Mouse (Mus musculus): ENCODE data around the gene Mag. TPM values are rescaled to one million over a fixed set of nuclear protein-coding genes. Genes with fewer than 3 reads are reported as not detected.
A peak's percentile ranks its signal among the peaks of the same experiment; 100 is the strongest.
"Not testable (repeated sequence)": the region's sequence is repeated elsewhere in the genome, so short reads cannot be mapped to it uniquely, and the experiment has no call there.

Gene Mag
- polyA plus RNA-seq, 2 experiments = 0.11 to 0.13 TPM

- Histone ChIP-seq H3K9me3 (ENCODE audit: control insufficient read depth, low read length) (no peaks in the 10 kb centered on the region), H3K27ac (no peak overlapping the region), H3K4me2 (ENCODE audit: low read depth) (no peak overlapping the region), H3K27me3 (ENCODE audit: control insufficient read depth, insufficient read depth, low read length) (no peaks in the 10 kb centered on the region), H3K4me1 (replicated peaks; ENCODE audit: control insufficient read depth in 2 of 2, insufficient read depth in 2 of 2, low read length in 1 of 2) (peaks cover 3 to 13% of the 10 kb centered on the region in 2 experiments), H3K9ac (replicated peaks) (no peak overlapping the region), H3K4me3 (ENCODE audit: insufficient read depth in 1 of 2, low read depth in 2 of 2, low read length in 2 of 2) (no peak overlapping the region), H3K36me3 (replicated peaks; ENCODE audit: control insufficient read depth, insufficient read depth, low read depth) (peaks cover 46% of the 10 kb centered on the region)
- 84% methylated on average over 16 of the region's 16 CpGs for WGBS (ENCODE audit: insufficient replicate concordance)
- DNase-seq (ENCODE audit: low read depth in 3 of 3, low spot score in 3 of 3) (no peak), ATAC-seq (ENCODE audit: insufficient read depth) (no peak)
- no peak for TF ChIP-seq EP300 (IDR thresholded peaks at IDR 0.05; ENCODE audit: low read depth)
- TF ChIP-seq CTCF (IDR thresholded peaks at IDR 0.05; ENCODE audit: low read depth) = no peak
Measured at GRCm38 (mm10) chr7:30952441-30953265, 38.0 kb upstream of the Mag start.

DNA sequence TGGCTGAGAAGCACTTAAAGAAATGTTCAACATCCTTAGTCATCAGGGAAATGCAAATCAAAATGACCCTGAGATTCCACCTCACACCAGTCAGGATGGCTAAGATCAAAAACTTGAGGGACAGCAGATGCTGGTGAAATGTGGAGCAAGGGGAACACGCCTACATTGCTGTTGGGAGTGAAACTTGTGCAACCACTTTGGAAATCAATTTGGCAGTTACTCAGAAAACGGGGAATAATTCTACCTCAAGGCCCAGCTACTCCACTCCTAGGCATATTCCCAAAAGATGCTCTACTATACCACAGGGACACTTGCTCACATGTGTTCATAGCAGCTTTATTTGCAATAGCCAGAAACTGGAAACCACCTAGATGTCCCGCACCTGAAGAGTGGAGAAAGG, 35.2 kb upstream of the Mag start:
- H3K4me2 ChIP-seq (ENCODE audit: low read depth); H3K9me3 ChIP-seq (ENCODE audit: control insufficient read depth, low read length); H3K4me3 ChIP-seq (ENCODE audit: insufficient read depth in 1 of 2, low read depth in 2 of 2, low read length in 2 of 2); H3K27me3 ChIP-seq (ENCODE audit: control insufficient read depth, insufficient read depth, low read length); H3K27ac ChIP-seq; DNase-seq (ENCODE audit: low read depth in 3 of 3, low spot score in 3 of 3); ATAC-seq (ENCODE audit: insufficient read depth); H3K4me1 ChIP-seq (replicated peaks; ENCODE audit: control insufficient read depth in 2 of 2, insufficient read depth in 2 of 2, low read length in 1 of 2); H3K9ac ChIP-seq (replicated peaks): not testable (repeated sequence)
- H3K36me3 ChIP-seq (replicated peaks; ENCODE audit: control insufficient read depth, insufficient read depth, low read depth) = peaks cover 43% of the 10 kb centered on the region
- 72% methylated on average over 3 of the region's 3 CpGs for WGBS (ENCODE audit: insufficient replicate concordance)

DNA sequence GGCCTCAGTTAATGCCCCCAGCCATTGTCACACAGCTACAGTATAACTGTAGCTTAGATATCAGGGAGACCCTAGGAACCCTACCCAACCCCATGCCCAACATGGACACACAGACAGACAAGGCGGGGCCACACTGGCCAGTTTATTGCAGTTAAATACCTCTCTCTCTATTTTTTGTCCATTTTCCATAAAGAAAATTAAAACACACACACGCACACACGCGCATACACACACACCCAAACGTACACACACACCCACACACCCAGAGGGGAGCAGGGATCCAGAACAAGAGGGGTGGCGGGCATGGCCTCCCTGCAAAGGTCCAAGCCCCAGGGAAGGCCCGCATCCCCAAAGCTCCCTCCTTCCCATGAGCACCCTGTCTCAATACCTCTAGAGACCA, 31.2 kb upstream of the Mag start:
- TF ChIP-seq CTCF (IDR thresholded peaks at IDR 0.05; ENCODE audit: low read depth) (no peak), EP300 (IDR thresholded peaks at IDR 0.05; ENCODE audit: low read depth) (no peak)
- Histone ChIP-seq H3K27ac (no peak overlapping the region), H3K27me3 (ENCODE audit: control insufficient read depth, insufficient read depth, low read length) (no peaks in the 10 kb centered on the region), H3K4me3 (ENCODE audit: insufficient read depth in 1 of 2, low read depth in 2 of 2, low read length in 2 of 2) (no peak overlapping the region), H3K36me3 (replicated peaks; ENCODE audit: control insufficient read depth, insufficient read depth, low read depth) (peaks cover 12% of the 10 kb centered on the region; the same call in 1 of the 2 replicates), H3K4me1 (replicated peaks; ENCODE audit: control insufficient read depth in 2 of 2, insufficient read depth in 2 of 2, low read length in 1 of 2) (no peaks in the 10 kb centered on the region), H3K4me2 (ENCODE audit: low read depth) (no peak overlapping the region), H3K9me3 (ENCODE audit: control insufficient read depth, low read length) (no peaks in the 10 kb centered on the region), H3K9ac (replicated peaks) (no peak overlapping the region)
- ATAC-seq (ENCODE audit: insufficient read depth) (peak; percentile 14; the same call in 1 of the 2 replicates), DNase-seq (ENCODE audit: low read depth in 3 of 3, low spot score in 3 of 3) (no peak)
- WGBS (ENCODE audit: insufficient replicate concordance) = 79% methylated on average over 7 of the region's 7 CpGs

DNA sequence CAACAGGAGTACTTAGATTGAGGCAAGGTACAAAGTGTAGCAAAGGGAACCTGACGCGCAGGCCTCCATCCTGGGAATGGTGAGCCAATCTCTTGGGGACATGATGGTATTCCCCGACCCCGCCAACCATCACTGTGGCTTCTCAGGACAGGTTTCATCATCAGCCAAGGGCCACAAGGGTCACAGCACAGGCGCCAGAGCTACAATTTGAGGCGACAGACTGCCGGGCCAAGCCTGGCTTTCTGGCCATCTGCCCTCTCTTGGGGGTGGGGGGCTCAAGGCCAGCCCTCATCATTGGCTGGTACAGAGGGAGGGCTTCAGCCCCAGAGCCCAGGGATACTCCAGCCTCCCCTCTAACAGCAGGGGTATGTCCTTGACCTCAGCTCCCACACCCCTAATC, 30.8 kb upstream of the Mag start:
- H3K4me1 ChIP-seq (replicated peaks; ENCODE audit: control insufficient read depth in 2 of 2, insufficient read depth in 2 of 2, low read length in 1 of 2); H3K4me2 ChIP-seq (ENCODE audit: low read depth); H3K4me3 ChIP-seq (ENCODE audit: insufficient read depth in 1 of 2, low read depth in 2 of 2, low read length in 2 of 2); H3K9ac ChIP-seq (replicated peaks); H3K9me3 ChIP-seq (ENCODE audit: control insufficient read depth, low read length); H3K27me3 ChIP-seq (ENCODE audit: control insufficient read depth, insufficient read depth, low read length); H3K27ac ChIP-seq; H3K36me3 ChIP-seq (replicated peaks; ENCODE audit: control insufficient read depth, insufficient read depth, low read depth); DNase-seq (ENCODE audit: low read depth in 3 of 3, low spot score in 3 of 3): not testable (repeated sequence)
- WGBS (ENCODE audit: insufficient replicate concordance) = 80% methylated on average over 7 of the region's 7 CpGs
- ATAC-seq (ENCODE audit: insufficient read depth) = peak; percentile 32; the same call in 1 of the 2 replicates

DNA sequence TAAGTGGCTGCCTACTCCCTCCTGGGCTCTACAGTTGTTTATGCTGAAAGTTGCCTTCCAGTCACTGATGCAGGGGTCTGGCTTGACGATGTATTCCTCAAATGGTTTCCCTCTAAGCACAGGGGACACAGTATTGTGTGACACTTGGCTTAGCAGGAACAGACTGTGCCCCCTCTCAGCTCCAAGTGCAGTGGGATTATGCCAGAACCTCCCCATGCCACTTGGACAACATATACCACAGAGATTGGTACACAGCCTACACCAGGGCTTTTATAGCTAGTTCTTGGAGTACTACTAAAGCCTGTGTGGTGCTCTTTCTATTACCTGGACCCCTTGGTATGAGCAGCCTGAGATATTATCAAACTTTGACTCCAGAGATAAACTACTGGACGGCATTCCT, 30.0 kb upstream of the Mag start:
- 55% methylated on average over 2 of the region's 2 CpGs for WGBS (ENCODE audit: insufficient replicate concordance)
- not testable (repeated sequence) for H3K36me3 ChIP-seq (replicated peaks; ENCODE audit: control insufficient read depth, insufficient read depth, low read depth); H3K4me3 ChIP-seq (ENCODE audit: insufficient read depth in 1 of 2, low read depth in 2 of 2, low read length in 2 of 2); DNase-seq (ENCODE audit: low read depth in 3 of 3, low spot score in 3 of 3); H3K9me3 ChIP-seq (ENCODE audit: control insufficient read depth, low read length); H3K4me2 ChIP-seq (ENCODE audit: low read depth); ATAC-seq (ENCODE audit: insufficient read depth); H3K27me3 ChIP-seq (ENCODE audit: control insufficient read depth, insufficient read depth, low read length); H3K4me1 ChIP-seq (replicated peaks; ENCODE audit: control insufficient read depth in 2 of 2, insufficient read depth in 2 of 2, low read length in 1 of 2); H3K9ac ChIP-seq (replicated peaks); H3K27ac ChIP-seq

Measured in liver, embryonic 14.5 days (tissue).